Mouse (Mus musculus): Measurements from ENCODE around the gene Gm20388.

Gene Gm20388

GRCm38 (mm10) chr8:121016621-121017020 lies 1106.0 kb downstream of the Gm20388 start:
- DNase-seq (ENCODE audit: low spot score) = no peak

GRCm38 (mm10) chr8:121018236-121018635 lies 1107.6 kb downstream of the Gm20388 start:
- DNase-seq (ENCODE audit: low spot score) = no peak

- no peak for DNase-seq (ENCODE audit: low spot score)
These were observed 1110.8 kb downstream of the Gm20388 start for GRCm38 (mm10) chr8:121021488-121021887.

- DNase-seq (ENCODE audit: low spot score) = no peak
These were observed 1112.4 kb downstream of the Gm20388 start for GRCm38 (mm10) chr8:121023003-121023402.

GRCm38 (mm10) chr8:121023736-121024135 lies 1113.1 kb downstream of the Gm20388 start:
- DNase-seq (ENCODE audit: low spot score) = no peak

GRCm38 (mm10) chr8:121025486-121025885 lies 1114.8 kb downstream of the Gm20388 start:
- no peak for DNase-seq (ENCODE audit: low spot score)

- no peak for DNase-seq (ENCODE audit: low spot score)
These were observed 1117.1 kb downstream of the Gm20388 start for GRCm38 (mm10) chr8:121027787-121028186.

GRCm38 (mm10) chr8:121029076-121029475 lies 1118.4 kb downstream of the Gm20388 start:
- DNase-seq (ENCODE audit: low spot score) = no peak

- no peak for DNase-seq (ENCODE audit: low spot score)
These were observed 1119.9 kb downstream of the Gm20388 start for GRCm38 (mm10) chr8:121030496-121031040.

GRCm38 (mm10) chr8:121033299-121034013 lies 1122.8 kb downstream of the Gm20388 start:
- no peak for DNase-seq (ENCODE audit: low spot score)

GRCm38 (mm10) chr8:121035611-121036010 lies 1125.0 kb downstream of the Gm20388 start:
- no peak for DNase-seq (ENCODE audit: low spot score)

- no peak for DNase-seq (ENCODE audit: low spot score)
These were observed 1133.2 kb downstream of the Gm20388 start for GRCm38 (mm10) chr8:121043719-121044440.

GRCm38 (mm10) chr8:121047441-121047840 lies 1136.8 kb downstream of the Gm20388 start:
- no peak for DNase-seq (ENCODE audit: low spot score)

GRCm38 (mm10) chr8:121058081-121058480 lies 1147.4 kb downstream of the Gm20388 start:
- no peak for DNase-seq (ENCODE audit: low spot score)

- DNase-seq (ENCODE audit: low spot score) = no peak
These were observed 1148.5 kb downstream of the Gm20388 start for GRCm38 (mm10) chr8:121059098-121059497.

- DNase-seq (ENCODE audit: low spot score) = no peak
These were observed 1151.9 kb downstream of the Gm20388 start for GRCm38 (mm10) chr8:121062521-121062920.

- no peak for DNase-seq (ENCODE audit: low spot score)
These were observed 1153.0 kb downstream of the Gm20388 start for GRCm38 (mm10) chr8:121063649-121064048.

- DNase-seq (ENCODE audit: low spot score) = no peak
These were observed 1160.8 kb downstream of the Gm20388 start for GRCm38 (mm10) chr8:121071454-121071853.

GRCm38 (mm10) chr8:121072406-121073130 lies 1161.9 kb downstream of the Gm20388 start:
- DNase-seq (ENCODE audit: low spot score) = no peak

- no peak for DNase-seq (ENCODE audit: low spot score)
These were observed 1162.8 kb downstream of the Gm20388 start for GRCm38 (mm10) chr8:121073174-121074107.

- DNase-seq (ENCODE audit: low spot score) = no peak
These were observed 1163.6 kb downstream of the Gm20388 start for GRCm38 (mm10) chr8:121074108-121074847.

Data from ovary, postnatal 14 days (tissue).